Mouse (Mus musculus) right cerebral cortex, postnatal 36 days (tissue): ENCODE measurements around the gene Gm10803.

Experiments used
- DNase-seq, 2 experiments: peaks; one replicate each; pipeline ENCODE4 v3.0.0; 2022; ENCODE audit warnings: low spot score in 2 of 2, mixed read lengths in 1 of 2

The Gm10803 gene

DNA sequence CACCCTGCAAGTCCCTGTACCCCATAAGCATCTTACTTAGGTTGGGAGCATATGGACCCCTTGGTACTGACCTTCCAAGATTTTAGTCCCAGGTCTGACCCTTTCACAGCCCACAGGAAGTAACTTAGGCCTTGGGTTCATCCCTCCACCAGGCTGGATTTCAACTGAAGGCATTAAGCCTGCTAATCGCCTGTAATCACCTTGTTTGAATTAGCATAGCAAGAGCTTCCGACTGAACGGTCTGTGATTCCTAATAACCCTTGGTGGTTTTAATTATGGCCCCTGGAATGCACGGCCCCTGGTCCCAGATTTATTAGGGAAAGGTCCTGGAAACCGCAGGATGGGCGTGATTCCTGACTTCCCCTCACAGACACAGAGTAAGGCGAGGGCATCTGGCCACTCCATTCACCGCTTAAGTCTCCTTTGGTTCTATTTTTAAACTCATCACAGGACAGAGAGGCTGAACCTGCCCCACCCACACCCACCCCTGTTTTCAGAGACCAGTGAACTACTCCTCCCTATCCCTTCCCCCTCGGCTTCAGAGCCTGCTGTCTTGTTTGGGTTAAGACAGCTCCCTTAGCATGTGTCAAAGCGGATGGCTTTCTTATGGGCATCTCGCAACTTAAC, 31.9 kb downstream of the Gm10803 start:
- no peak for DNase-seq

DNA sequence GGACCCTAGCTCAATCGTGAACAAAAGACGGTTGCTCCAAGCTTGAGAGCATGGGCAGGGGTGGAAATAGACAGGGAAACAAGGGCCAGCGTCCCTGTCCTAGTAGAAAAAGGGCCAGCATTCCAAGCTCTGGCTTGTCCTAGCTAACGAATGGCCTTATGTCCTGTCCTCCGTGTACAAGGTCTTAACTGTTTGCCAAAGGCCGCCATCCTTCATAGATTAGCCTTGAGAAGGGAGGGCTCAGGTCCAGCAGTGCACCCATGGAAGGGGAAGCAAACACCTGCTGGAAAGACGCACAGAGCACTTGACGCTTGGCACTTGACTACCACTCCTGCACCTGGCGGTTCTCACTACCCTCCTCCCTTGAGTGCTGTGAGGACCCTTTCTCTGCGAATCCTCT, 32.8 kb downstream of the Gm10803 start:
- DNase-seq: no peak

DNA sequence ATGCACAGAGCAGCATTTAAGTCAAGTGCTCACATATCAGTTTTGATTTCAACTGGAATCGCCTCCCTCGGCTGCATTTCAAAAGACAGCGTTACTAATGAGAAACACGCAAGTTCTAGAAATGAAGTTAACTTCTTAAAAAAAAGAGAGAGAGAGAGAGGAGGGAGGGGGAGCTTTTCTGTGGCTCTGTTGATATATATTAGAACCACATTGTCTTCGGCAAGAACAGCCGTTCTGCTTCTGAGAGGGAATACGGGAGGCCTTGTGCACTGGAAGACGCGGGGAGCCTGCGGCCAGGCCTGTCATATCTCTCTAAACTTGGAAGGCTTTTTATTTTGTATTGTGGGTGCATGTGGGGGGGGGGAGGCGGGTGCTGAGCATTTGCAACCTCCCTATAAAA, 36.8 kb downstream of the Gm10803 start:
- no peak for DNase-seq

DNA sequence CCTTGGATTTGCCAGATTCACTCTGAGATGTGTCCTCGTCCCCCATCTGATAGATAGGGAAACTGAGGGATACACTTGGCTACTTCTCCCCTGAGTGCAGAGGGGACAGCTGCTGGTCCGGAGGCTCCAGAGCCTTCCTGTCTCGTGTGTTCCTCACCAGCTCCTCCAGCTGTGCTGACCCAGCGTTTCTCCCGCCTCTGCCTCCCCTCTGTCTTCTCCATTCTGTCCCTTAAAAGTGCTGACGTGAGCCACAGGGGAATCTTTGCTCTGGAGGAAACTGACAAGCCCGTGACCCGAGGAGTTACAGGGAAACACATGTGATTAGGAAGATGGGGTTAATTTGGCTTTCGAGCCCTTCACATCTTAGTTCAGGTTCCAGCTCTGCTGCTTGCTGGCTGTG, 39.4 kb downstream of the Gm10803 start:
- peak in 1 of 2 experiments; percentile 3 for DNase-seq

DNA sequence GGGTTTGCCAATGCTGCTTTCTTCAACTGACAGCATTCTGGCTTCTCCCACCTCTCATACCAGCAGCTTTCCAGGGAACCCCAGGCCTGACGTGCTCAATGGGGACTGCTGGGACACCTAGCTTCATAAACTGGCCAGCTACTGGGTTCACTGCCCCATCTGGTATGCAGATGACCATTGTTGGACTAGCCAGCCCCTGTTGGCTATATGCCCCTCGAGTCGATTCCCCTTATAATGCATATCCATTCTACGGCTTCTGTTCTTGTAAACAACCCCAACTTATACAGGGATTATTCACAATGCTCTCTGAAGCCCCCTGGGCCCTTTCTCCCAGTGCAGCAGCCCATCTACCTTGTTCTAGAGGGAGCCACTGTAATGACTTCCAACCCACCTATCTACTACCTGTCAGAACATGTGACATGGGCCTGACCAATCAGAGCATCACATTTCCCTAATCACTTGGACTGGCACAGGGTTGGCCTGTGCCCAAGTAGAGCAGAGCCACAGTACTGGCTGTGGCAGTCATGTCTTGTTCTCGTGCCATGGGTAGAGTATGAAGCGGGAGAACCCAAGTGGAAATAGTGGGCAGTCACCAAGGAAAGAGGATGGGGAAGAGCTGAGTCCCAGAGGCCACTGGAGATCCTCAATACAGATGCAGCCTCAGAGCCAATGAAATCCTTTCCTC, 44.4 kb downstream of the Gm10803 start:
- no peak for DNase-seq

DNA sequence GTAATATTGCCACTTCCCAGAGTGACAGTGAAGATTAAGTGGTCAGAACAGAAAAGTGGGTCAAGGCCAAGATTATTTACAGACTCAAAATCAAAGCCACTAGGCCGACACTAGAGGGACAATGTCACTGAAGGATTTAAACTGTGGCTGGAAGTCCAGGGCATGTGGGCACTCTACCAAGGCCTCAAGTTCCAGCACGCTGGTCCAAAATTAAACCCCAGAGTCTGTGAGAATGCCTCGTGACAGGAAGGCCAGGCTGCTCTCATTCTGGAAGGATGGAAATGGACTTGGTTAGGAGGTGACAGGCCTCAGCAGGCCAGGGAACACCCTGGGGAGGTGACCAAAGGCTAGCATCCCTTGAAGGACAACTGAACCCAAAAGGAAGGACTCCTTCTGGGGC, 48.4 kb downstream of the Gm10803 start:
- no peak for DNase-seq

DNA sequence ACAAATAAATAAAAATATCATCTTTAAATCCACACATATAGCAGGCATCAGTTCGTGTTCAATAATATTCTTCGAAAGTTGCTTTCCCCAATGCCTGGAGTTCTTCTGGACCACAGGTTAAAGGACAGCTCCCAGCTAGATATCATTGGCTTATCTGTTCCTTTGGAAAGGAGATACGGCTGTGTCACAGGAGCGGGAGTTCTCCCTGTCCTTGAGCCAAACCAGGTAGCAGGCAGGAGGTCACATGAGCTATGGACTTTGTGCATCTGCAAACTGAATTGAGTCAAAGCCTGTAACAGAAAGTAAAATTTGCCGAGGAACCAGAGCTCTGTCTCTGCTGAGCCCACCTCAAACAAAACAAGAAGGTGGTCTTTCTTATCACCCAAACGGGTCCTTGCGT, 52.7 kb downstream of the Gm10803 start:
- no peak for DNase-seq
